Mouse (Mus musculus) cortical plate, adult 2 months (tissue): ENCODE results near the gene Phactr1.

Source experiments
- CTCF ChIP-seq: fragments of 200-500 bp; IDR thresholded peaks from 2 replicates; pipeline ENCODE4 v1.5.1; 2011; ENCODE audit warnings: mild to moderate bottlenecking, control low read depth, low read length; ENCODE audit not compliant: insufficient read depth; ENCODE audit errors: extremely low read depth
- POLR2A ChIP-seq: fragments of 200-500 bp; IDR thresholded peaks from 2 replicates; pipeline ENCODE4 v1.6.1; 2011; ENCODE audit warnings: mild to moderate bottlenecking, low read length, control low read depth; ENCODE audit not compliant: insufficient read depth; ENCODE audit errors: extremely low read depth

DNA sequence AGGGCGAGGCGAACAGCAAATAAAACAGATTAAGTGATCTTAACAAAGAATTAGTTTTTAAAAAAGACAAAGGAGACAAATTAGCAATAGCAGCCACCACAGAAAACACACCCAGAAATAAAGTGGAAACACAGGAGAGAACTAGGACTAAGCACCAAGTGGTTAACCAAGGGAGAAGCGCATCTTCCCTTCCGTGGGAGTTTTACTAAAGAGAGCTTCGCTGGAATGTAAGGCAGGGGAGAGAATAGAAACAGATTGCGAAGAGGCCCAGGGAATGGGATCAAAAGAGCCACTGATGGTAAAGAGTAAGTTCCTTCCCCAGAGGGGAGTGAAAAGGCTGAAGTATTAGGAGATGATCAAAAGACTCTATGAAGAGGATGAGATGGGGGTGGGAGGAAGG lies 30.2 kb upstream of the Phactr1 start:
- no peak for TF ChIP-seq CTCF
- no peak for TF ChIP-seq POLR2A
